Mouse (Mus musculus): ENCODE measurements around the gene Hist1h3a.
"Not testable (repeated sequence)": the region's sequence is repeated elsewhere in the genome, so short reads cannot be mapped to it uniquely, and the experiment has no call there.

Gene Hist1h3a

GRCm38 (mm10) chr13:23743963-23744362, 18.2 kb downstream of the Hist1h3a start:
- peak; percentile 41 for DNase-seq (ENCODE audit: extremely low read depth, insufficient read length, low spot score)

DNA sequence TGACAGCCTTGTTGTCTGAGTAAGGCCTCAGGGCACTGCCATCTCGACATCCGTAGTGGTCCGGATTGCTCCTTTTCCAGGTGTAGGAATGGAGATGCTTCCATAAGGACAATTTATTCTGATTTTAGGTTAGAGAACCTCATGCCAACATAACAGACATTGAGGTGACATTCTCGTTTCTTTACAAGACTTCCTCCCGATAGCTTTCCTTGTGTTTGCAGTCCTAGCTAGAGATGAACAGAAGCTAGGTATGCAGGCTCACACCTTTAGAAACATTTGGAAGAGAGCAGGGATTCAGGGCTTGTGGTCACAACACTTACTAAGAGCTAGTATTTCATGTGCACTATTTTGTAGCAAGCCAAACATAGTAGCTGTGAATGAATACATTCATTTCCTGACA, 19.0 kb downstream of the Hist1h3a start:
- peak; percentile 41 for DNase-seq (ENCODE audit: extremely low read depth, insufficient read length, low spot score)

DNA sequence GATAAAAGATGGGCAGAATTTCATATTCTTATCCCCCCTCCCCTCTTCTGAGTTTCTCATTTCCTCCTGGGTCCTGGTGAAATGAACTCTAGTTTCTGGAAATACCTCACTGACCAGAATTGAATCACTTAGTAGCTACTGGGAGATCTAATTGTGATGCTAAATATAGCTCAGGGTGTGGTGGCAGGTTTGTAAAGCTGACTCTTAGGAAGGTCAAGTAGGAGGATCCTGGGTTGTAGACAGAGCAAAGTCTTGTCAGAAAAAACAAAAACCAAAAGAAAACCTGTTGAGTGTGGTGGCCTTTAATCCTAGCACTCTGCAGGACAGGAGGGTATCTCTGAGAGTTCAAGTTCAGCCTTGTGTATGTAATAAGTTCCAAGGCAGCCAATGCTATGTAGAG, 20.2 kb downstream of the Hist1h3a start:
- no peak for DNase-seq (ENCODE audit: extremely low read depth, insufficient read length, low spot score)

DNA sequence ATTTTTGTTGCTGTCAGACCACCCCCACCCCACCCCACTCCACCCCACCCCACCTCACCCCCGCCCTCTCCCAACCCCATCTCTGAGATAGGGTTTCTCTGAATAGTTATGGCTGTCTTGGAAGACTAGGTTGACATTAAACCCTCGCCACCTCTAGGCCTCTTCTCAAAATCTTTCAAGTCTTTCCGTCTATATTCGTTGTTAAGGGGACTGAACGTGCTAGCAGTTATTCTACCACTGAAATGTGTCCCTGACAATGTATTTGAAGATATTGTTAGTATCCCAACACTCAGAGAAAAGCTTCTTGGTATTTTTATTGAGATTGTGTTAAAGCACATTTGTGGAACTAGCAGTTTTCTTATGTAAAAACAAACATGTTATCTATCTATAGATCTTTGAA, 21.3 kb downstream of the Hist1h3a start:
- DNase-seq (ENCODE audit: extremely low read depth, insufficient read length, low spot score): peak; percentile 33

DNA sequence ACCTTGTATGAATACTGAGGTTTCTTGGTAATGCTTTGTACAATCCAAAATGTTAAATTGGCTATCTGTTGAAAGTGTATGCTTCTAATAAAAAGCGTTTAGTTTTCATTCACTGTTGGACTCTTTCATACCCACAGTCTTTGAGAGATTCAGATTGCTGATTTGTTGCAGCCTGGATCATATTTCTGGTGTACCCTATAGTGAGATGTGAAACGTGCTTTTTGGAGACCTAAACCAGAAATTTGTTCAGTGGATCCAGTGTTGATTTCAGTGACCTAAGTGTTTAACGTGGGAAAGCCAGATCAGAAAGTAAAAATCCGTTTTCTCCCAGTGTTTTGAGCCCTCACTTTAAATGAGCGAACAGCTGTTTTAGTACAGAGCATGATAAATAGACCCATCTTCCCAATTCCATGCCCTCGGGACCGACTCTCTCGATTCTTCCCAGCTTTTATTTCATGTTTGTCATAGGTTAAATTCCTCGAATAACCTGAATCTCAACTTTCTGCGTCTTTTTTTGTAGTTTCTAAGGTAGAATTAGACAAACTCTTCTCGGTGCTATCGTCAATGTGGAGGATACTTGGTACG, 21.8 kb downstream of the Hist1h3a start:
- DNase-seq (ENCODE audit: extremely low read depth, insufficient read length, low spot score): no peak

GRCm38 (mm10) chr13:23739922-23740252, 22.3 kb downstream of the Hist1h3a start:
- DNase-seq (ENCODE audit: extremely low read depth, insufficient read length, low spot score): no peak

- DNase-seq (ENCODE audit: extremely low read depth, insufficient read length, low spot score): peak; percentile 96
Observed at GRCm38 (mm10) chr13:23739069-23739921, 22.9 kb downstream of the Hist1h3a start.

GRCm38 (mm10) chr13:23738677-23739068, 23.5 kb downstream of the Hist1h3a start, which contains the start of gene Hist1h1c:
TSS of gene Hist1h1c (plus strand) at chr13:23738808.
- peak; percentile 98 for DNase-seq (ENCODE audit: extremely low read depth, insufficient read length, low spot score)

- peak; percentile 23 for DNase-seq (ENCODE audit: extremely low read depth, insufficient read length, low spot score)
Observed at GRCm38 (mm10) chr13:23738041-23738440, 24.1 kb downstream of the Hist1h3a start.

DNA sequence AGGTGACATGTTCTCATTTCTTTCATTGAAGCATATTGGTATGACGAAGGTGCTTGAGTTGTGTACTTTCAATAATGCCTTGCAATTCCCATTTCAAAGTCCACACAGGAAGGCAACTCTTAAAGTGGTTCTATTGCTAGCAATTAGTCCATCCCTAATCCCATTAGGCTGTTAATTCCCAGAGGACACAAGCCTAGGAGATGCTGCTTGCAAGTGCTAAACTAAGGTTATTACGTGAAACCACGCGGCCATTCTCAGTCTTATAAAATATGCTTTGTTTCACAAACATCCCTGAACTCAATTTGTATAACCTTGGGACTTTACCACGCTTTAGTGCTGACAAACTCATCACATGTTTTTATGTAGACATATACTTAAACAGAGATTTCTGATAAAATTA, 25.1 kb downstream of the Hist1h3a start:
- DNase-seq (ENCODE audit: extremely low read depth, insufficient read length, low spot score): no peak

DNA sequence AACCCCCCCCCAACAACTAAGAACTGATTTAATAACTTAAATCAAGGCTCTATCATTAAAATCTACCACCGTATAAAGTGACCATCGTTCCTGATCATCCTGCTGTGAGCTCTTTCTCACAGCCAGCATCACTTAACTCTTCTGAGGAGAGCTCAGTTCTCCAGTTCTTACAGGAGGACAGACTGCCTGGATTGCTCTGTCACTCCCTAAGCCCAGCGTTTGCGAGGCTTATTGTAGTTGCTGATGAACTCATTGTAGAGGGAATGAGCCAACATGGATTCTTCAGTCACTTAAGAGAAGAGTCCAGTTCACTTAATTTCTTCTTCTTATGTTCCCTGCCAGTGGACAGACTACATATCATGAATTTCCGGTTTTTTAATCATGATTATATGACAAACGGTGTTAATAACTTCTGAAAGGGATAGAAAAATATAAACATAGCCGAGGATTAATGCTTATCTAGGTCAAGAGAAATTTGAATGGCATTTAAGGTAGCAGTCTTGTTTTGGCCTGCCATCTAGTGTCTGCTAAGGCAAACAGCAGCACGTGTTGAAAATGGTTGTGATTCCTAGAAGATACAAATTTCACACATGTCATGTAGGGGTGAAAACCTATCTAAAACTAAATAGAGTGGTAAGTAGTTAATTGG, 29.9 kb downstream of the Hist1h3a start:
- peak; percentile 22 for DNase-seq (ENCODE audit: extremely low read depth, insufficient read length, low spot score)

DNA sequence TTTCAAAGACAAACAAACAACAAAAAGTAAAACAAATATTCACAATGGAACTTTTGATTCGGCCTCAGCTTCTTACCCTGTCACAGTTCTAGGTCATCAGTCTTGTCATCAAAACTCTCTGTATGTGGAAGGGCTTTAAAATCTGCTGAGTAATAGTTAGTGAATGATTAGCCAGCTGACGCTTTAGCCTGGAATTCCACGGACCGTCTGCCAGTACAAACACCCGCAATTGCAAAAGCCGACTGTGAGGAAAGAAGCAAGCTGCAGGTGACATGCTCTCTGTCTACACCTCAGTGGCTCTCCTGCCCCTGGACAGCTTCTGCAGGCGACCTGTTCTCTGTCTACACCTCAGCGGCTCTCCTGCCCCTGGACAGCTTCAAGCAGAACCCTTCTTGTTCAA, 31.7 kb downstream of the Hist1h3a start:
- peak; percentile 40 for DNase-seq (ENCODE audit: extremely low read depth, insufficient read length, low spot score)

GRCm38 (mm10) chr13:23729706-23730105, 32.5 kb downstream of the Hist1h3a start:
- DNase-seq (ENCODE audit: extremely low read depth, insufficient read length, low spot score): no peak

DNA sequence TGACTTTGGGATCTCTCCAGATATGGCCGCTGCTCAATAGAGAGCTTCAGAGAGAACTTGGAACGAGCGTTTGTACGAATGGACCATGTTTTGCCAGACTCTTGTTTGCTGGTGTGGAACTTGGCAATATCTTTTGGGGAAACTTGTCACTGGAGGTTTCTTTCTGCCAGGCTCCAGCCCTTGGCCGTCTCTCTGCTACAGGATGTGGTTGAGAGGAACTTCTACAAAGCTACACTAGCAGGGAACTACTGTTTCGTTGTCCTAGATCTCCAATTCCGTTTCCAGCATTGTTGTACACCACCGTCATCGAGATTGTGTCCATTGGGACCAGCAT, 33.0 kb downstream of the Hist1h3a start:
- DNase-seq (ENCODE audit: extremely low read depth, insufficient read length, low spot score): no peak

GRCm38 (mm10) chr13:23728472-23729191, 33.6 kb downstream of the Hist1h3a start:
- DNase-seq (ENCODE audit: extremely low read depth, insufficient read length, low spot score): no peak

- DNase-seq (ENCODE audit: extremely low read depth, insufficient read length, low spot score): no peak
Observed at GRCm38 (mm10) chr13:23725213-23725612, 37.0 kb downstream of the Hist1h3a start.

- DNase-seq (ENCODE audit: extremely low read depth, insufficient read length, low spot score): no peak
Observed at GRCm38 (mm10) chr13:23724239-23724638, 37.9 kb downstream of the Hist1h3a start.

DNA sequence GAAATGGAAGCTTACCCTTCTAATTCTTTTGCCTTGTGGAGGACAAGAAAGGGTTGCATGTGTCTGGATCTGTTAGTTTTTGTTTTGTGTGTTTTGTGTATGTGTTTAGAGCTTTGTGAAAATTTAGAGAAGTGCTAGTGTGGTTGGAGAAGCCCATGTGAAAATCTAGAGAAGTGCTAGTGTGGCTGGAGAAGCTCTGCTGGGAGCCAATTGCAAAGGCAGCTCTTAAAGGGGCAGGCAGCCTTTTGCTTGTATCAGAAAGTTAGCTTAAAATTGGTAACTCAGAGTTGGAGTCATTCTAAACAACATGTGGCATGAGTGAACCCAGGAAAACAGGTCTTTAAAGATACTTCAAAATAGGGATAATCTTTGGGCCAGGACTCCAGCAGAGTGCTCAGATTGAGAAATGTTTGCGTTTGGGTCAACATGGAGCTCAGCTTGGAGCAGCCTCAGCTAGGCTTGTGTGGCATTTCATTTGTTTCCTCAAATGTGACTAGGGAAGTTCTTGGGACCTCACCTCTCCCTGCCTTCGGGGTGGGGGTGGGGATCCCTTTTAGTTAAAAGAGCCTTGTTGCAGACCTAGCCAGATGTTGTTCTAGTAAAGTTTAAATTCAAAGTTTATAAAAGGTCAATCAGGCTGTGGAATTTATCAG, 44.5 kb downstream of the Hist1h3a start:
- DNase-seq (ENCODE audit: extremely low read depth, insufficient read length, low spot score): not testable (repeated sequence)

DNA sequence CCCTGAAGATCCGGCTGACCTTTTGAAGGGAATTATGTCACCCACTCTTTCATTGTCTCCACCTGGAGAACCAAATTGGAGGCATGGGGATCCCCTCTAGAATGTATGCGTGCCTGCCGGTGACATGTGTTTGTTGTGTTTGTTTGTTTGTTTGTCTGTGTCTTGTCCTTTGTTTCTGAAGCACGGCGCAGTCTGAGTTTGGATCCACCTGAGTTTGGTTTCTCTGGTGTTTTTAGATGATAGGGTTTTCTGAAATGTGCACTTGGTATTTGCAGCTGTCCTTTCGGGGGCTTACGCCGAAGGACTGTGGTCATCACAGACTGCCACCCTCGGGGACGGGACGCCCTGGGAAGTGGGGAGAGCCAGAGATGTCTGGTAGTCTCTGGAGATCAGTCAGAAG, 45.0 kb downstream of the Hist1h3a start:
- DNase-seq (ENCODE audit: extremely low read depth, insufficient read length, low spot score): no peak

DNA sequence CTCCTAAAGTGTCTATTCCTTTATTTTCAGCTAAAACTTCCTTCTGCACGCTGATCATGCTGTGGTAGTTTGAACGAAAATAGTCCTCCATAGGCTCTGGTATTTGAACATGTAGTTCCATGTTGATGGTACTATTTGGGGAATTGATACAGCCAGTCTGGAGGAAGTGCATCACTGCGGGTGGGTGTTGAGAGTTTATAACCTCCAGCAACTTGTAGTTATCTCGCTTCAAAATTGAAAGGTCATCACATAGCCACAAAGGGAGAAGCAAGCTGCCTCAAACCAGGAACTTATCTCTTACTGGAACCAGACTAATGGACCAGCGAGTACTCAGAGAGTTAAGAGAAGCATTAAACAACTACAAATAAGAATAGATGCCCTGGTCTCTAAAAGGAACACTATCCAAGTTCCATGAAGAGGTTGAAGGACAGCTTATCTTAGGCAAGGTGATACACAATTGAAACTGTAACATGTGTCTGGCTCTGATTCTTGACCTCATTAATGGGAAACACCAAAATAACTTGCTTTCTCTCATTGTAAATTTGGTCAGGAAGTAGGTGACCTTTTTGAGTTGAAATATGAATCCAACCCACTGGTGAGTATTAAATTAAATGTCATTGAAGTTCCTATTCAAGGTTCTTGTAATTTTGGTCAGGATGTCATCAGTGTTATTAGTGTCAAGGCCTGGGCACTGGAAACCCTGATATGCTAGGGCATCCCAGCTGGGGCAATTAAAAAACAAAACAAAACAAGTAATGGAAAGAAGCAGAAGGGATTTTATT, 45.7 kb downstream of the Hist1h3a start:
- DNase-seq (ENCODE audit: extremely low read depth, insufficient read length, low spot score): no peak

Measured in 3134 (cell line).